Mouse (Mus musculus) heart, embryonic 15.5 days (tissue): Measurements from ENCODE around the gene Nppa. TPM values are rescaled to one million over a fixed set of nuclear protein-coding genes. Genes with fewer than 3 reads are reported as not detected.

ENCODE experiments used
- ATAC-seq: fragments of 200-750 bp; cut with Nextera tagmentation; replicated peaks from 2 replicates; pipeline ENCODE4 v1.8.0; 2017; ENCODE audit warnings: low read depth, moderate TSS enrichment; ENCODE audit not compliant: insufficient number of reproducible peaks, insufficient read depth, low FRiP score
- H3K27ac ChIP-seq: fragments of 300-500 bp; sonication (generic); 2 replicates; pipeline ENCODE4 v1.5.1; 2015; ENCODE audit warnings: mild to moderate bottlenecking, inconsistent platforms
- H3K27me3 ChIP-seq: fragments of 300-500 bp; sonication (generic); 2 replicates; pipeline ENCODE4 v1.6.1; 2015; ENCODE audit warnings: inconsistent platforms
- H3K36me3 ChIP-seq: fragments of 300-500 bp; sonication (generic); 2 replicates; pipeline ENCODE4 v1.6.1; 2015; ENCODE audit warnings: mild to moderate bottlenecking, inconsistent platforms
- H3K4me1 ChIP-seq: fragments of 300-500 bp; sonication (generic); replicated peaks from 2 replicates; pipeline ENCODE4 v1.6.1; 2015; ENCODE audit warnings: inconsistent platforms
- H3K4me2 ChIP-seq: fragments of 300-500 bp; sonication (generic); 2 replicates; pipeline ENCODE4 v1.6.1; 2015; ENCODE audit warnings: inconsistent platforms, mild to moderate bottlenecking, moderate library complexity
- H3K4me3 ChIP-seq: fragments of 300-500 bp; sonication (generic); 2 replicates; pipeline ENCODE4 v1.5.1; 2015; ENCODE audit warnings: mild to moderate bottlenecking, inconsistent platforms
- H3K9ac ChIP-seq: fragments of 300-500 bp; sonication (generic); 2 replicates; pipeline ENCODE4 v1.6.1; 2015; ENCODE audit warnings: mild to moderate bottlenecking, inconsistent platforms
- H3K9me3 ChIP-seq: fragments of 300-500 bp; sonication (generic); replicated peaks from 2 replicates; pipeline ENCODE4 v1.6.1; 2016; ENCODE audit warnings: inconsistent platforms
- whole genome bisulfite sequencing: fragments of 180-500 bp; shearing (Covaris S2); methylation state at CpG from one replicate; pipeline ENCODE4 v1.1.7; 2015; ENCODE audit warnings: mixed read lengths; 5-methylcytosine and 5-hydroxymethylcytosine counted together
- polyA plus RNA-seq: library from polyadenylated mRNA; unstranded; fragments of >200 nt; fragmentation: Nextera tagmentation; extraction: Ambion mirVana; gene quantifications from 2 replicates; pipeline ENCODE4 v1.2.1, GENCODE M21; 2015

Nppa gene
- polyA plus RNA-seq: 3,881 and 5,336 TPM in 2 replicates

DNA sequence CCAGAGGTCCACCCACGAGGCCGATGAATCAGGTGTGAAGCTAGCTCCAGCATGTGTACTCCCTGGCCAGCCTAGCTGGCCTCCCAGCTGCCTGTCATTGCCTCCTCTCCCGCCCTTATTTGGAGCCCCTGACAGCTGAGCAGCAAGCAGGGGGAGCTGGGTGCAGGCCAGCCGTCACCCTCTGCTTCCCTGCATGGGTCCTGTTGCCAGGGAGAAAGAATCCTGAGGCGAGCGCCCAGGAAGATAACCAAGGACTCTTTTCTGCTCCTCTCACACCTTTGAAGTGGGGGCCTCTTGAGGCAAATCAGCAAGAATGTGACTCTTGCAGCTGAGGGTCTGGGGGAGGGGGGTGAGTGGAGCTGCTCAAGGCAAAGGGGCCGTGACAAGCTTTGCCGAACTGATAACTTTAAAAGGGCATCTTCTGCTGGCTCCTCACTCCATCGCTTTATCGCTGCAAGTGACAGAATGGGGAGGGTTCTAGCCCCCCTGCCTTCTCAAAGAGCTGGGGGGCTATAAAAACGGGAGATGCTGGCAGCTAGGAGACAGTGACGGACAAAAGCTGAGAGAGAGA, at the start of gene Nppa:
Nppa (plus strand) TSS at position 521 of the 571 bp plus-strand sequence.
- 19% methylated on average over 12 of the region's 12 CpGs for WGBS
- peaks cover 21% of the 10 kb centered on the region for H3K4me1 ChIP-seq
- no peaks in the 10 kb centered on the region for H3K9me3 ChIP-seq
- no peak within 1 kb of the TSS for H3K9ac ChIP-seq
- H3K27me3 ChIP-seq: no peaks in the 10 kb centered on the region; the same call in 1 of the 2 replicates
- peak within 1 kb of the TSS; percentile 1; the same call in 1 of the 2 replicates for H3K4me2 ChIP-seq
- peak; percentile 68 for ATAC-seq
- H3K36me3 ChIP-seq: peaks cover 2% of the 10 kb centered on the region; the same call in 1 of the 2 replicates
- peak within 1 kb of the TSS; percentile 37 for H3K27ac ChIP-seq
- H3K4me3 ChIP-seq: peak within 1 kb of the TSS; percentile 23

DNA sequence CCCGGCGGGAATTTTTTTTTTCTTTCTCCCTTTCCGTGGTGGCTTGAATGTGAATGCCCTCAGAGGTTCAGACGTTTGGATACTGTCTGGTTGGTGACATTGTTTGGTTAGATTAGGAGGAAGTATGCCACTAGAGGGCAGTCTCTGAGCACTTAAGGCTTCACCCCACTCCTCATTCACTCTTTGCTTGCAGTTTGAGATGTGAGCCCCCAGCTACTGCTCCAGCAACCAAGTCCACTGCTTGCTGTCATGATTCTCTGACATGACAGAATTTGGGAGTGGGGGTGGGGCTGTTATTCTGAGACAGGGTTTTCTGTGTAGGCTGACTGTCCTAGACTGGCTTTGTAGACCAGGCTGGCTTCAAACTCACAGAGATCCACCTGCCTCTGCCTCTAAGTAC, 46.9 kb upstream of the Nppa start:
- no peak for ATAC-seq
- H3K36me3 ChIP-seq: peaks cover 4% of the 10 kb centered on the region; the same call in 1 of the 2 replicates
- 9% methylated on average over 4 of the region's 4 CpGs for WGBS

DNA sequence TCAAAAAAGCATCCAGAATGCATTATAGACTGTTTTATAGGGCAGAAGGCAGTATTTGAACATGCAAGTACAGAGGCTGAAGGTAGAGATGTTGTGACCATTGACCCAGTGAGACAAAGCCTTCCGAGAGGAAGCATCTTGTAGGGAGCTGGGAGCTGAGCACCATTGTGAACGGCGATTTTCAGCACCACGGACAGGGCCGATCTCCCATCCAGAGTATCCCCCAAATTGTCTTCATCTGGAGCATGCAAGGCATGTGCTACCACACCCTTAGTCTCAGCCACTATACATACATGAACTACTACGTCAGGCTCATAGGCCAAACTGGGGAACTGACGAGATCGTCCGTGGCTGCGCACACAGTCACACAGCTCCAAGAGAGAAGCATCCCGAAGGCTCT, 43.4 kb upstream of the Nppa start:
- H3K27me3 ChIP-seq: 0 out of 2 replicates have a peak, but pooled peaks cover 6% of the 10 kb centered on the region
- no peaks in the 10 kb centered on the region for H3K36me3 ChIP-seq
- H3K9me3 ChIP-seq: no peaks in the 10 kb centered on the region
- 37% methylated on average over 11 of the region's 11 CpGs for WGBS
- ATAC-seq: no peak
- H3K4me1 ChIP-seq: peaks cover 11% of the 10 kb centered on the region
- no peak overlapping the region for H3K4me3 ChIP-seq
- no peak overlapping the region for H3K9ac ChIP-seq
- no peak overlapping the region for H3K27ac ChIP-seq
- H3K4me2 ChIP-seq: no peak overlapping the region

More for the DNA sequence above, 46.9 kb upstream of the Nppa start:
- Histone ChIP-seq H3K27me3 (0 out of 2 replicates have a peak, but pooled peaks cover 6% of the 10 kb centered on the region), H3K4me2 (no peak overlapping the region), H3K4me1 (no peaks in the 10 kb centered on the region), H3K4me3 (no peak overlapping the region), H3K9ac (no peak overlapping the region), H3K27ac (no peak overlapping the region), H3K9me3 (no peaks in the 10 kb centered on the region)

DNA sequence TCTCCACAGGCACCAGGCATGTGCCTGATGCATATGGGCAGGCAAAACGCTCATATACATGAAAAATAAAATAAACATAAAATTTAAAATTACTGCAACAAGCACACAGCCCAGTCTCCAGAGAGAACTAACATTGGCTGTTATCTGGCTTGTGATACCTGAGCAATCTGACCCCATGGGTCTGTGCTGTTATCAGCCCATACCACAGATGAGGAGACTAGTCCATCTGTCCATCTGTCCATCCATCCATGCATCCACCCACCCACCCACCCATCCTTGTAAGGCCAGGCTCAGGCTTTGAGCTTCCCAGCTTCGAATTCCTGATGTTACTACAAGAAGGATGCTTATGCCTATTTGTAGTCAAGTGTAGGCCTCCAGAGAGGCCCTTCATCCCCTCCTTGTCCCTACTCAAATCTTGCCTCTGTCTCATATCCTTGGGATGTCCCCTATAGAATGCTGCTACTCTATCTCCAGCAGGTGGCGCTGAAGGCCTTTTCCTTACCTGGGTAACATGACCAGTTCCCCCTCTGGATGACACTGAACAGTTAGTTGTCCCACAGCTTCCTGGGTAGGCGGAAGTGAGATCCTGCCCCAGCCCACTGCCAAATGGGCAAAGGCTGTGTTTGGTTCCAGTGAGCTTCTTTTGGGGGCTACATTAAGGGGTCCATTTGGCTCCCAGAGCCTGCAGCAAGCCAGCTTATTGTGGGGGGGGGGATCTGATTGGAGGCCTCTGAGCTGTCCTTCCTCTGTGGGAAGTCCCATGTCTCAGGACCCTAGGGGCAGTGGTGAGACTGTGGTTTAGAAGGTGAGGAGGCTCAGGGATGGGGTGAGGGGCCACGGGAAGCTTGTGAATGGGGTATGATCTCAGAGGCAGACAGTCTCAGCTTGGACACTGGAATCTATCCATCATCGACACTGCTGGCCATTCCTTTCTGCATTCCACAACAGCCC, 40.4 kb upstream of the Nppa start:
- 0 out of 2 replicates have a peak, but pooled peaks cover 6% of the 10 kb centered on the region for H3K27me3 ChIP-seq
- peak; percentile 32; the same call in 1 of the 2 replicates for ATAC-seq
- no peaks in the 10 kb centered on the region for H3K9me3 ChIP-seq
- H3K36me3 ChIP-seq: no peaks in the 10 kb centered on the region
- H3K4me1 ChIP-seq: peaks cover 34% of the 10 kb centered on the region
- no peak overlapping the region for H3K4me3 ChIP-seq
- no peak overlapping the region for H3K27ac ChIP-seq
- no peak overlapping the region for H3K4me2 ChIP-seq
- WGBS: 29% methylated on average over 6 of the region's 6 CpGs
- no peak overlapping the region for H3K9ac ChIP-seq

DNA sequence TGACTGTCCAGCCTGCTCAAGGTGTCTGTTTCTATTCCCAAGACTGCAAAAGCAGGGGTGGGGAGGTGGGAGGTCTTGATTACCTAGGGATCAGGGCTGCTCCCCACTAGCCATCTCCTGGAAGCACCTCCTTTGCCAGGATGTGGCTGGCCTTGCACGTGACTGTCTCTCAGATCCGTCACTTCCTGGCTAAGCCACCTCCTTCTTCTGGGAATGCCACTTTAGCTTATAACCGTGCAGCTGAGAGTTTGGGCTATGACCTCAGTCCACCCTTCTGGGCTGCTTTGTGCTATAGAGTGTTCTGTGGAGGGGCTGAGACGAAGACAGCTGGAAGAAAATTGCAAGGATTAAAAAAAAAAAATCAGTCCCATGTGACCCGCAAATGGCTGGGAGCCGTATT, 37.7 kb upstream of the Nppa start:
- Histone ChIP-seq H3K27ac (peak overlapping the region; percentile 82), H3K4me1 (peaks cover 56% of the 10 kb centered on the region), H3K4me3 (no peak overlapping the region), H3K9ac (no peak overlapping the region), H3K27me3 (0 out of 2 replicates have a peak, but pooled peaks cover 4% of the 10 kb centered on the region), H3K4me2 (0 out of 2 replicates have a peak overlapping the region, but pooled peaks have one; percentile 24), H3K9me3 (no peaks in the 10 kb centered on the region), H3K36me3 (no peaks in the 10 kb centered on the region)
- 51% methylated on average over 6 of the region's 6 CpGs for WGBS
- no peak for ATAC-seq

DNA sequence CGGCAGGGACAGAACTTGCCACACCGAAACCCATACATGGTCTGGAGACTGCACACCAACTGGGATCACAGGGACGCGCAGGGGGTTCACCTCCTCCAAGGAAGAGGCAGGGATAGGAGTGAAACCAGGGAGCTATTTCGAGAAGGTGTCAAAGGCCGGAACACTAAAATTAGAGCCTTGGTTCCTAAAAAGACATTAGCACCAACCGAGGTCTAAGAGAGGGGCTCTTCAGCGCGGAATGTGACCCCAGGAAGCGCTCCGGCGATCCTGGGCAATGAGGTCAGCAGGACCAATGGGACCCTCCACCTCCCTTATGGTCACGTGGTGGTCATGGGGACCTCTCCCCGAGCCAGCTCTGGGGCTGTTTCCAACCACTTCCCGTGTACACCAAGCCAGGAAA, 36.9 kb upstream of the Nppa start:
- 0 out of 2 replicates have a peak, but pooled peaks cover 4% of the 10 kb centered on the region for H3K27me3 ChIP-seq

DNA sequence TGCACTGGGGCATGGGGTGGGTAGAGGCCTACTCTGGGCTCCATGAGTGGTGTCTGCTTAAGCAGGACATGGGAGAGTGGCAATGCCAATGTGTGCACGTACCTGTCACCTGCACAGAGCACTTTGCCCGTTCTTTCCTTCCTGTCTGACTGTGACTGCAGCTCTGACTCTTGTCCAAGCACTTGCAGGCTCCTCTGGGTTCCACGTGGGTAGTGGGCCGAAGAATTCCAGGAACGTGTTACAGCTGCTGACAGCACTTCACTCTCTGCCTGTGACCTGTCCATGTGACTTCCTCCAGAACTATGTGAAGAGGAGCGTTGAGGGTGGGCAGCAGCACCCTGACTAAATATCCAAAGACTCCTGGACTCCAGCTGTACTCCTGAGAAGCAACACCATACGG, 34.8 kb upstream of the Nppa start:
- WGBS: 33% methylated on average over 7 of the region's 7 CpGs
- peak; percentile 73 for ATAC-seq
- H3K27me3 ChIP-seq: 0 out of 2 replicates have a peak, but pooled peaks cover 7% of the 10 kb centered on the region

More for the DNA sequence above, 36.9 kb upstream of the Nppa start:
- Histone ChIP-seq H3K4me2 (peak overlapping the region; percentile 24; the same call in 1 of the 2 replicates), H3K9me3 (no peaks in the 10 kb centered on the region), H3K9ac (no peak overlapping the region), H3K4me3 (no peak overlapping the region), H3K4me1 (peaks cover 56% of the 10 kb centered on the region), H3K36me3 (no peaks in the 10 kb centered on the region), H3K27ac (peak overlapping the region; percentile 82)
- 53% methylated on average over 15 of the region's 15 CpGs for WGBS
- peak; percentile 51 for ATAC-seq

DNA sequence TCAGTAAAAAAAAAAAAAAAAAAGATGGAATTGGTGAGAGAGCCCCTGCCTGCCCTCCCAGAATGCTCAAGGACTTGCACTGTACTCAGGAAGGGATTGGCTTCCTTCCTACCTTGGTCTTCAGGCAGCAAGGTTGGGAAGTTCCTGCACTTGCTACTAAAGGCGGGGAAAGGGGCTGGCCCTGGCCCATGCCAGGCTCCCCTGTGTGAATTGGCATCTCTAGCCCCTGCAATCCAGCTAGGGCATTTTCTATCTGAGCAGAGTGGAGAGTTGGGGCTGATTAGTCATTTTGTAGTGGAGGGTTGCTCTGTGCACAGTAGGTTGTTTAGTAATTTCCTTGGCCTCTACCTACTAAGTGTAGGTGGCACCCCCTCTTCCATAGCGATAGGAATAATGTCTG, 31.7 kb upstream of the Nppa start:
- Histone ChIP-seq H3K36me3 (no peaks in the 10 kb centered on the region), H3K27ac (peak overlapping the region; percentile 97), H3K4me1 (peaks cover 45% of the 10 kb centered on the region), H3K9ac (peak overlapping the region; percentile 41; the same call in 1 of the 2 replicates), H3K4me3 (peak overlapping the region; percentile 28; the same call in 1 of the 2 replicates), H3K9me3 (no peaks in the 10 kb centered on the region), H3K27me3 (0 out of 2 replicates have a peak, but pooled peaks cover 7% of the 10 kb centered on the region), H3K4me2 (peak overlapping the region; percentile 55)
- no peak for ATAC-seq
- 31% methylated on average over 2 of the region's 2 CpGs for WGBS

More for the DNA sequence above, 34.8 kb upstream of the Nppa start:
- no peaks in the 10 kb centered on the region for H3K9me3 ChIP-seq
- H3K27ac ChIP-seq: peak overlapping the region; percentile 81
- no peaks in the 10 kb centered on the region for H3K36me3 ChIP-seq
- no peak overlapping the region for H3K9ac ChIP-seq
- no peak overlapping the region for H3K4me3 ChIP-seq
- peak overlapping the region; percentile 34 for H3K4me2 ChIP-seq
- peaks cover 62% of the 10 kb centered on the region for H3K4me1 ChIP-seq

DNA sequence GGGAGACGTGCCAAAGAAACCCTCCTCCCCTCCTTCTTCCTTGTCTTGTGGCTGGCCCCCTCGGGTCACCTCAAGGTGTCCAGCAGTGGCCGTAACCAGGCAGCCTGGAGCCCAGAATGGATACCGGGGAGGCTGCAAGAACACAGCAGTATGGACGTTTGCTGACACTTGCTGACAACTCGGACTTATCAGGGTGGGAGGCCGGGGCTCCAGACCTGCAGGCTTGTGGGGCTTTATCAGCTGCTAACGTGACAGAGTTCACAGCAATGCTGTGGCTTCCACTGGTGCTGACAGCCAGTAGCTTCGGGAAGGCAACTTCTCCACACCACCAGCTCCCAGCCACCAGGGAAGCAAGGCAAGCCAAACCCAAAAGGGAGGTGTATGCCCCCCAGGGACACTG, 31.2 kb upstream of the Nppa start:
- Histone ChIP-seq H3K4me2 (peak overlapping the region; percentile 55), H3K4me3 (peak overlapping the region; percentile 28), H3K27me3 (0 out of 2 replicates have a peak, but pooled peaks cover 7% of the 10 kb centered on the region), H3K9ac (peak overlapping the region; percentile 41; the same call in 1 of the 2 replicates), H3K36me3 (no peaks in the 10 kb centered on the region), H3K4me1 (peaks cover 40% of the 10 kb centered on the region), H3K27ac (peak overlapping the region; percentile 97), H3K9me3 (no peaks in the 10 kb centered on the region)
- peak; percentile 81 for ATAC-seq
- 14% methylated on average over 9 of the region's 9 CpGs for WGBS

DNA sequence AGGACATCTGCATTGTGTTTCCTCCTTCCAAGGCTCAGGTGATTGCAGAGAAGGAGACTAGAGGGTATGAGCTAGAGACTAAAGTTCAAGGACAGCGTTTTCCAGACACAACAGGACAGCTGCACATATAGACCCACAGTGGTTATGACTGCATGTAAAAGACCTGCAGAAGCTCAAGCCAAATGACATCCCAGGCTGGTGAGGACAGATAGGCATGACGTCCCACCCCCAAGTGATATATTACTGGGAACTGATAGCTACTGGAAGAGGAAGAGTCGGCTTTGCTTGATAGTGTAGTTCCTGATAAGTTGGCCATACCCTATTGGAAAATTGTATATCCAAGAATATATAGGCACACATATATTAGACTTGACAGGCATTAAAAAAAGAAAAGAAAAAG, 24.3 kb upstream of the Nppa start:
- Histone ChIP-seq H3K9me3 (no peaks in the 10 kb centered on the region), H3K4me3 (no peak overlapping the region), H3K27ac (no peak overlapping the region), H3K4me2 (no peak overlapping the region), H3K9ac (no peak overlapping the region), H3K4me1 (peaks cover 9% of the 10 kb centered on the region), H3K36me3 (no peaks in the 10 kb centered on the region), H3K27me3 (0 out of 2 replicates have a peak, but pooled peaks cover 4% of the 10 kb centered on the region)
- ATAC-seq: no peak
- 44% methylated on average over 3 of the region's 3 CpGs for WGBS

DNA sequence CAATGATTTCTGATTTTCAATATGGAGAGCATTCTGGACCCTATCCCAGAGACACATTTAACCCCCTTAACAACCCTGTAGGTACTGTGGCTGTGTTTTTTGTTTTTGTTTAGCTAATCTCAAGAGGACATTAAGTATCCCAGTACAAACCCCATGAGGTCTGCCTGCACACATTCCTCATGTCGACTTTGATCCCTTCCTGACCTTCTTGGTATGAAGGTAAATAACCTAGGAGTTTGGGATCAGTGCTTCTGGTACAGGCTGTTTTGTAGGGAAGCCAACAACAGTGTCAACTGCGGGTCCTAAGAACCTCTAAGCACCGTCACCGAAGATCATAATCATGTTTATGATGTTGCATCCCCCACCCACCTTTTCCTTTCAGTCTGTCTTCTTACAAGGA, 22.8 kb upstream of the Nppa start:
- Histone ChIP-seq H3K4me1 (peaks cover 6% of the 10 kb centered on the region), H3K4me3 (no peak overlapping the region), H3K27ac (no peak overlapping the region), H3K9ac (no peak overlapping the region), H3K4me2 (no peak overlapping the region), H3K27me3 (0 out of 2 replicates have a peak, but pooled peaks cover 4% of the 10 kb centered on the region), H3K9me3 (no peaks in the 10 kb centered on the region), H3K36me3 (no peaks in the 10 kb centered on the region)
- WGBS: 70% methylated on average over 4 of the region's 4 CpGs
- no peak for ATAC-seq
